Mouse (Mus musculus) B cell, adult 62 days (primary cell): ENCODE results near the gene Pyy. TPM values are rescaled to one million over a fixed set of nuclear protein-coding genes. Genes with fewer than 3 reads are reported as not detected.

ENCODE experiments used
- total RNA-seq: library from RNA; stranded (reverse); gene quantifications from 4 replicates; pipeline ENCODE4 v1.2.4, GENCODE M21; 2023

Gene Pyy
- total RNA-seq, result not detected in 4 replicates

DNA sequence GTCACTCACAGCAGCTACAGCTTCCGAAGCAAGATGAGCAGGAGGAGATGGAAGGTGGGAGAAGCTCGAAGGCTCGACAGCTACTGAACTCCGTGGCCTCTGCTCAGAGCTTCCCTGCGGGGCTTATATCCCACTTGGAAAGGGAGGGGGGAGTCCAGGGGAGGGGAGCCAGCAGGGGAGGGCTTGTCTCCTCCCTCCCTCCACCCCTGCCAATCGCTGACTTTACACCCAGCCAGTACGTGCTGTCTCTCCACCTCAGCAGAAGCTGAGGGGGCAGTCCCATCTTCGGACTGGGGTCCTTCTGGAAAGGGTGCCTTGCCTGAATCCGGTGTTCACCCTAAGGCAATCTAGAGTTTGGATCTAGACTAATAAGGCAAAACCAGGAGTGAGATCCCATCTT lies at the start of gene Pyy:
Gene Pyy, minus strand, starts transcription at position 101 of the 400 bp plus-strand sequence.

DNA sequence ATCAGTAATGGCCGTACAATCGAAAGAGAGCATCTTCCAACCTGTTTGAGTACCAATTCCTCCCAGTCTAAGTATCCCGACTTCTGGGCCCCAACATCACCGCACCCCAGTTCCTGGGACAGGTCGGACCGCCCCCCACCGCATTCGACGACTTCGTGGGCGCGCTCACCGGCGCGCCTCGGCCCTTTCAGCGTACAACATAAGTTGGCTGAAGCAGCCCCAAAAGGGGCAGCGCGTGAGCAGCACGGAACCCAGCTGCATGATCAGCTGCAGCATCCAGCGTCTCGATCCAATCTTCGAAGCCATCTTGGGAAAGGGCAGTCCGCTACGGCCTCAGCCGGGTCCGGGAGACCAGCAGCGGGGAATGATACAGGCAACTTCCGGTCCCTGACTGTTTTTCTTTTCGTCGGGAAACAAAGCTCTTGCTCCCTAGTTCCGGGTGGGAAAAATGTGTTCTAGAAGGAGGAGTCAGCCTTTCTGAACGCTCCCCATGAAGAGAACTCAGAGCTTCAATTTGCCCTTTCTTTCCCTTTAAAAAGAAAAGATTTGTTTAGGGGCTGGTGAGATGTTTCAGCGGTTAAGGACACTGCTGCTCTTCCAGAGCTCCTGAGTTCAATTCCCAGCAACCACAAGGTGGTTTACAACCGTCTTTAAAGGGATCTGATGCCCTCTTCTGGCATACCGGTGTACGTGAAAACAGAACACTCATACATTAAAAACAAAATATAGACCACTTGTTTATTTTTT lies 48.6 kb upstream of the Pyy start, which contains the start of gene Tmem101:
Gene Tmem101, minus strand, starts transcription at position 366 of the 747 bp plus-strand sequence.

DNA sequence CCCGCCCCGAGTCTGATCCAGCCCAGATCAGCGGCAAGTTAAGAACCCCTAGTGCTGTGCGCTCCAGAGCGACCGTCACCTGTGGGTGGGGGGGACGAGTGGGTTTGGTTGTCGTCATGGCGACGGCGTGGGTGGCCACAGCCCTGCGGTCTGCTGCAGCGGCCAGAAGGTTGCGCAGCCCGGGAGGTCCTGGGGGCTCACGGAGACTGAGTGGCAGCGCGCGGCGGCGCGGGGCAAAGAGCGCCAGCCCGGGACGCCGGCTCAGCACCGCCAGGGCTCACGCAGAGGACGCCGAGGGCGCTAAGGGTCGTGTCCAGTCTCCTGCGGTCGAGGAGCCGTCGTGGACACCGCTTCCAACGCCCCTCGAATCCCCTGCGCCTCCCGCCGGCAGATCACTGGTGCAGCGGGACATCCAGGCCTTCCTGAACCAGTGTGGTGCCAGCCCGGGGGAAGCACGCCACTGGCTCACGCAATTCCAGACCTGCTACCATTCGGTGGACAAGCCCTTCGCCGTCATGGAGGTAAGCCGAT lies 37.9 kb upstream of the Pyy start, which contains the start of gene Nags:
Gene Nags, plus strand, starts transcription at position 43 of the 531 bp plus-strand sequence.

DNA sequence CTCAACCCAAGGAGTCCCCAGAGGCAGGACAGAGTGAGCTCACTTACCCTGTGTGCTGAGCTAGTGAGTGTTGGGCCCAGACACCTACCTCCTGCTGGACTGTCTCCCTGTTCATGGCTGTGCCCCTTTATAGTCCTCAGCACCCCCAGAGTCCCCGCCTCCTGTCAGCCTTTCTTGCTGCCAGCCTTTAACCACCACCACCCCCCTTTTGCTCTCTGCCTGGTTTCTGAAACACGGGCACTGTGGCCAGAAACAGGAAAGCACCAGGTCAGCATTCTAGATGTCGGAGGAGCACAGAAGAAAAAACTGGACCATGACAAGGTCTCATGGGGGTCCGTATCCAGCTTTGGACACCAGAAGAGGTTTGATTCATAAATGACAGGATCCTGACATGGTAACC lies 6.4 kb downstream of the Pyy start, which contains the start of gene Ppy:
Gene Ppy, minus strand, starts transcription at position 101 of the 400 bp plus-strand sequence.

DNA sequence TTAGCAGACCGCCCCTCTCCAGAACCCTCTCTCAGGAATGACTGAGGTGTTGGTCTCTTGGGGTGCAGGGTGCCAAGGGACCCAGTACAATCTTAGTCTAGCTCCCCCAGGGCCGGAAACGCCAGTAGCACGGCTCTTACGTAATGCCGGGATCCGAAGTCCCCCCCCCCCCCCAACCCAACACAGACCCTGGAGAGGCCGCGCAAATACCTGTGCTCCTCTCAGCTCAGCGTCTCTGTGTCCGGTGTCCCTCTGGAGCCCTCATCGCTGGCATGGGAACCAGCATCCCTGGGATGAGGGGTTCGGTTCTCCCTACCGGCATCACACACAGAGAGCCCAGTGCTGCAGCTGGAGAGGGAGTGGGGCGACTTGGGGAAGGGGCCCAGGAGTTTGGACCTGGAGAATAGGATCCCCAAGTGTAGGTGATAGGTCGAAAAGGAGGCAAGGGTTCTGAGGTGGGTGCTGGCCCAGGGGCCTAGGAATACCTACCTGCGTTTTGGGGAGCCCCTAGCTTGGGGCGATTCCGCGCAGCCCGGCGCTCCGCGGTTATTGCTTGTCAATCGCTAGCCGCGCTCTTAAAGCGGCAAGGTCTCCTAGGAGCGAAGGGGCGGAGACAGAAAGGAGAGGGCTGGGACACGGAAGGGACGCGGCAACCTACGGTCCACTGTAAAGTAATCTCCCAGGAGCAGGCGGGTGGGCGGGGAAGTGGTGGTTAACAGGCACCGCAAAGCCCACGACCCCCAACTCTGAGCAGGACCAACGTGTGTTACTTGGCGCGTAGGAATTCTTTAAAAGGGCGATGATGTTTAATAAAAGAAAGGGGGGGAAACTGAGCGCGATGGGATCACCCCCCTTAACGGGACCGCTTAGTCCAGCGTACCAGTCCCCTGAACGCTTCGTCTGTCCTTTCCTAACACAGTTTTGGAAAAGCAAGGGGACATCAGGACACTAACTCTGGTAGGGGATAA lies 19.4 kb downstream of the Pyy start, which contains the start of gene Mpp2:
Gene Mpp2, minus strand, starts transcription at position 585 of the 968 bp plus-strand sequence.

Other genes starting within 250 kb of the Pyy start
- 0.43 to 0.72 TPM (median 0.60 TPM) in 4 replicates for gene Meox1, start 213.5 kb downstream of the Pyy start, total RNA-seq
- gene Sost, start 140.8 kb downstream of the Pyy start, total RNA-seq, result not detected in 4 replicates
- not detected in 4 replicates for gene Cfap97d1, start 123.6 kb downstream of the Pyy start, total RNA-seq
- gene Dusp3, start 120.8 kb downstream of the Pyy start, total RNA-seq, result 29.5 to 31.8 TPM (median 30.8 TPM) in 4 replicates
- not detected in 4 replicates for gene Mpp3, start 79.4 kb downstream of the Pyy start, total RNA-seq
- gene Cd300lg, start 66.3 kb downstream of the Pyy start, total RNA-seq, result 0.33 TPM in 1 of 4 replicates, not detected in the others
- gene Mpp2, start 19.3 kb downstream of the Pyy start, total RNA-seq, result not detected in 4 replicates
- gene Ppy, start 6.5 kb downstream of the Pyy start, total RNA-seq, result not detected in 4 replicates
- gene Nags, start 37.7 kb upstream of the Pyy start, total RNA-seq, result not detected in 4 replicates
- gene Tmem101, start 48.6 kb upstream of the Pyy start, total RNA-seq, result 6.5 to 9.5 TPM (median 6.8 TPM) in 4 replicates
- gene Lsm12, start 77.5 kb upstream of the Pyy start, total RNA-seq, result 55.4 to 61.7 TPM (median 58.0 TPM) in 4 replicates
- gene G6pc3, start 81.8 kb upstream of the Pyy start, total RNA-seq, result 46.3 to 53.9 TPM (median 49.4 TPM) in 4 replicates
- 128 to 150 TPM (median 136 TPM) in 4 replicates for gene Hdac5, start 122.3 kb upstream of the Pyy start, total RNA-seq
- 1.0 to 2.7 TPM (median 1.7 TPM) in 4 replicates for gene BC030867, start 141.1 kb upstream of the Pyy start, total RNA-seq
- gene Asb16, start 160.9 kb upstream of the Pyy start, total RNA-seq, result not detected in 4 replicates
- 44.2 to 52.2 TPM (median 49.6 TPM) in 4 replicates for gene Tmub2, start 177.1 kb upstream of the Pyy start, total RNA-seq
- gene Atxn7l3, start 188.8 kb upstream of the Pyy start, total RNA-seq, result 68.6 to 76.7 TPM (median 71.8 TPM) in 4 replicates
- 138 to 153 TPM (median 144 TPM) in 4 replicates for gene Ubtf, start 211.9 kb upstream of the Pyy start, total RNA-seq